Mouse (Mus musculus): ENCODE results near the gene Myod1.
A peak's percentile ranks its signal among the peaks of the same experiment; 100 is the strongest.

The Myod1 gene

GRCm38 (mm10) chr7:46391701-46392100 lies 15.4 kb downstream of the Myod1 start:
- DNase-seq (ENCODE audit: low read depth, low spot score): no peak

DNA sequence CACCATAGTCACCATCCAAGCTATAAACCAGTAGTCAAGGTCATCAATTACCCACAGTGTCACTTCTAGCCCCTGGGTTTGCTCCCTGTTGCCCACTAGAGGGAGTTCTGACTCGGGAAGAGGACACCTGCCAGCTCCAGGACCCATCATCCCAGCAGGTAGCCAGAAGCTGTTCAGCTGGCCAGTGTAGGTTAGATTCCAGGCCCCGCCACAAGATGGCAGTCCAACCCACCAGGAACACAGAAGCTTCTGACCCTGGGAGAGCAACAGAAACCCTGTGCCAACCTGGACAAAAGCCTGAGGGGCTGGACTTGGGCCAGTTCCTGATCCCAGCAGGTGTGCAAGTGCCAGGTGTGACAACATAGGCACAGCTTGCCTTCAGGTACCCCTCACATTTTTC lies 16.8 kb downstream of the Myod1 start:
- DNase-seq (ENCODE audit: low read depth, low spot score): peak; percentile 67

DNA sequence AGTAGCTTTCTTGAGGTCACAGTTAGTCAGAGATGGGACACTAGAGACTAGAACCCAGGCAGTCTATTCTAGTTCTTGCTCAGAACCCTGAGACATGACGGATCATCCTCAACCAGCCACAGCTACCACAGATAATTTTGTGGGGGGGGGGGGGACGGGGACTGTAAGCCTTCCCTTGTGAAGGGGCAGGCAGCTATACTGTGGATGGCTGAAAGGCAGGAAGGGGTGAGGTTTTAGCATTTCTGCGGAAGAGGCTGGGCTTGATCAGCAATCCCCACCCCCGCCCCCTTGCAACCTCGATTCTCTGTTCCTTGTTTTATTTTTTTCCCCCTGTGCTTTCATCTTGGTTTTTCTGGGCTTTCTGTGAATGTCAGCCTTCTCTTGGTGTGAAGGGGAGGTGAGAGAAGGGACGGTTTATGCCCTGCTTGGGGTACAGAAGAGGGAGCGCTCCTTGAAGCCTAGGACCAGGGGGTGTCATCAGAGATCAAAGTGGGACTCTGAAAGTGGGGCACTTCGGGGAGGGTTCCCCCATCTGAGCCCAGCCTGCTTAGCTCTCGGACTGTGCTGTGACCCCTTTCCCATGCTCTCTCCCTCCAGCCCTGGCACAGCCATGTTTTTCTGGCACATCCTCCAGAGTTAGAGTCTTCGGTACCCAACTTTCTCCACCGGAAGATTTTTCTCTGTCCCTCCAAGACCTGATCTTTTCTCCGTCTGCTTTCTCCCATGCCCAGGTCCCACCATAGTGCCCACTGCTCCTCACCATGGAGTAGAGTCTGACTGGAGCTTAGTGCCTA lies 17.6 kb downstream of the Myod1 start:
- DNase-seq (ENCODE audit: low read depth, low spot score): no peak

- DNase-seq (ENCODE audit: low read depth, low spot score): no peak
Measured at GRCm38 (mm10) chr7:46394933-46395332, 18.7 kb downstream of the Myod1 start.

- no peak for DNase-seq (ENCODE audit: low read depth, low spot score)
Measured at GRCm38 (mm10) chr7:46395571-46395970, 19.3 kb downstream of the Myod1 start.

DNA sequence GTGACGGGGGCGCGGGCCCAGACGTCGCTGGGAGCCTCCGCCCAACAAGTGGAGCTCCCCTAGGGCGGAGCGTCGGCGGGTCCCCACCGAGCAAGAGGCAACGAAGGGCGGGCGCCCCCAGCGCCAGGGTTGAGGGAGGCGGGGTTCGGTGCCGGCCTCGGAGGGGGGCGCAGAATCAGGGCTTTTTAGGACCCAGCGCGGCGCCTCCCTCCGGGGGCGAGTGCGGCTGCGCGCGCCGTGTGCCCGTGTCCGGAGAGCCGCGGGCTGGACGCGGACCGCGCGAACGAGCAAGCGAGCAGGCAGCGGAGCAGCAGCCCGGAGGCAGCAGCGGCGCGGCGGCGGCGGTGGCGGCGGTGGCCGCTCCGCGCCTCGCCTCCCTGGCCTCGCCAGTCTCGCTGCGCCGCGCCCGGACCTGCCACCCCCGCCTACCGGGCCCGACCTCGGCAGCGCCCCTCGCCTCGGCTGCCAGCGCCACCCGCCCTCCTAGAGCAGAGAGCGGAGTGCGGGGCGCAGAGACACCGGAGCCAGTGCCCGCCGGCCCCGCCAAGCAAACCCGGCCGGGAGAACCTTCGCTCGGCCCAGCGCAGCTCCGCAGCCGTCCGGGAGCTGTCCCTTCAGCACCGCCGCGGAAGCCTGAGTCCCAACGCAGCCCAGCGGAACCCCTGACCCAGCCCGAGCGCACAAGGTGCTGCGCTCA lies 20.1 kb downstream of the Myod1 start, which contains the start of gene Kcnc1:
Gene Kcnc1, plus strand, starts transcription at position 267 of the 697 bp plus-strand sequence.
- no peak for DNase-seq (ENCODE audit: low read depth, low spot score)

- no peak for DNase-seq (ENCODE audit: low read depth, low spot score)
Measured at GRCm38 (mm10) chr7:46396928-46397731, 20.9 kb downstream of the Myod1 start.

GRCm38 (mm10) chr7:46397732-46398333 lies 21.6 kb downstream of the Myod1 start:
- no peak for DNase-seq (ENCODE audit: low read depth, low spot score)

DNA sequence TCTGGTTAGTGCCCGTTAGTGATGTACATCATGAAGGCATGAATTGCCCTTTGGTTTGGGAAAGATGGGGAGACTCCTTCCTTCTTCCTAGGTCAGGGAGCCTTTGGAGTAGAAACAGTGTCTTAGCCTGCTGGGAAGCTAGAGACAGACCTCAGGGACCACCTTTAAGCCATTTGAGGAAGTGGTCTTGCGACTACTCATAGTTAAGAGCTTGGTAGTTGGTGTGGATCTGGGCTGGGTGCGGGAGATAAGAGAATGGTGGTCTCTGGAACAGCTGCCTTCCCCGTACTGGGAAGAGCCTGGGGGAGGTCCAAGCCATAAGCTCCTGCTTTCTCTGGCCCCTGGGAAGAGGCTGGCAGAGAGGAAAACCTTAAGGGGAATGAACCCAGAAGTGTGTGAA lies 22.3 kb downstream of the Myod1 start:
- DNase-seq (ENCODE audit: low read depth, low spot score): no peak

DNA sequence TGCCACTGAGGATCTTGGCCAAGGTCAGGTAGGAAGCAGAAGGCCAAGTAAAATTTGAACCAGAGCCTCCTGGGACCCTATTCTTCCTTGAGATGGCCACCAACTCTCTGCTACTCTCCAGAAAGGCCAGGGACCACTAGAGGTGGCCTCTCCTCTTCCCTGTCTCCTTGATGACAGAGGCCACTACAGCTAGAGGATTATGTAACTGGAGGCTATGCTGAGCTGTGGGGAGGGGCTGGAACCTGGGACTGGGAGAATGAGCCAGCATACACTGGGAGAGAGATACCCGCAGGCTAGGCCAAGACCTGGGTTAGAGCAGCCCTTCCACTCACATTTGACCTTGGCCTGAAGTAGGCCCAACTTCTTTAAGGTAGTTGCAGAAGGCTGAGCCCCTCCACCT lies 23.4 kb downstream of the Myod1 start:
- no peak for DNase-seq (ENCODE audit: low read depth, low spot score)

DNA sequence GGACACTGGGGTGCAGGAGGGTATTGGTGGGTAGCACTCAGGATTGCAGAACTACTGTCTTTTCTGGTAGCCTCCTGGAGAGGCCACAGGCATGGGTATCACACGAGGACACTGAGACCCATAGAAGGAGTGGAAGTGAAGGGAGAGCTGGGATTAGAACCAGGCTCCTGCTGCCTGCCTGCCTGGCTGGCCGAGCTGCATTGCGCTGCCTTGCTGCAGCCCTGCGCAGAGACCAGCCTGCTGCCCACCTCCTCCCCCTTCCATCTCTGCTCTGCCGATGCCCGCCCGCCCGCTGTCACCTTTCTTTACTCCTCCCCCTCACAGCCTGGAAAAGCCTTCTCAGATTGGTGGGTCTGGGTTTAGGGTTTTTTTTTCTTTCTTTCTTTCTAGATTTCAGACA lies 24.1 kb downstream of the Myod1 start:
- no peak for DNase-seq (ENCODE audit: low read depth, low spot score)

GRCm38 (mm10) chr7:46401371-46402180 lies 25.3 kb downstream of the Myod1 start:
- no peak for DNase-seq (ENCODE audit: low read depth, low spot score)

DNA sequence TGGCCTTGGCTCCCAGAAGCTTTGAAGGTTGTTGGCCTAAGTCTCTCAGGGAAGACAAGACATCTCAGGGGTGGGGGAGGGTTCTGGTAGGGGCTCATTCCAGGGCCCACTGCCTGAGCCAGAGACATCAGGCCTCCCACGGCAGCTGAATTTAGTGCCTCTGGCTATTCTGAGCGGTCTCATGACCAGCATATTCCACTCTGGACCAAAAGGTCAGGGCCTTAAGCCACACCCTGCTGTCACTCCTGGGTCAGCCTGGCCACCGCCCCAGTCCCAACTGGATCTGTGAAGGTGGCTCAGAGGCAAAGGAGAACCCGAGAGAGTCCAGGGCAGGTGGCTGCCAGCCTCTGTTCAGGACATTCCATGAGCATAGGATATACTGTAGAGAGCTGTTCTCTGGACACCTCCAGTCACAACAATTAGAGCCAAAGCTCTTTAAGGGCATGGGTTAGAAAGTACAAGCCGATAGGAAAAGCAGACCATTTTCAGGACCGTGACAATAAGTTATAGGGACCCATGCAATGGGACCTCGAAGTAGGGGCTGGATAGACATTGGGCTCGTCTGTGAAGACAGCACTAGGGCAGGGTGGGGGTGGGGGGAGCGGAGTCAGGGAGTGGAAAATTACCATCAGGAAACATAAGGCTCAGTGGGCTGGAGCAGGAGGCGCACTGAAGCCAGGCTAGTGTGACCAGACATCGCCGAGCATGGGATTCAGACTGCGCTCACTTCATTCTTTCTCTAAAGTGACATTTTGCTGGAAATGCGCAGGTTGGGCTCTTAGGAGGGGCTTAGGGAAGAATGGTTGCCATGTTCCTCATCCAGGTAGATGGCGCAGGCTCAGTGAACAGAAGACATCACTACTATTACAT lies 27.6 kb downstream of the Myod1 start:
- no peak for DNase-seq (ENCODE audit: low read depth, low spot score)

GRCm38 (mm10) chr7:46404756-46405155 lies 28.5 kb downstream of the Myod1 start:
- DNase-seq (ENCODE audit: low read depth, low spot score): no peak

GRCm38 (mm10) chr7:46408606-46409005 lies 32.3 kb downstream of the Myod1 start:
- DNase-seq (ENCODE audit: low read depth, low spot score): no peak

DNA sequence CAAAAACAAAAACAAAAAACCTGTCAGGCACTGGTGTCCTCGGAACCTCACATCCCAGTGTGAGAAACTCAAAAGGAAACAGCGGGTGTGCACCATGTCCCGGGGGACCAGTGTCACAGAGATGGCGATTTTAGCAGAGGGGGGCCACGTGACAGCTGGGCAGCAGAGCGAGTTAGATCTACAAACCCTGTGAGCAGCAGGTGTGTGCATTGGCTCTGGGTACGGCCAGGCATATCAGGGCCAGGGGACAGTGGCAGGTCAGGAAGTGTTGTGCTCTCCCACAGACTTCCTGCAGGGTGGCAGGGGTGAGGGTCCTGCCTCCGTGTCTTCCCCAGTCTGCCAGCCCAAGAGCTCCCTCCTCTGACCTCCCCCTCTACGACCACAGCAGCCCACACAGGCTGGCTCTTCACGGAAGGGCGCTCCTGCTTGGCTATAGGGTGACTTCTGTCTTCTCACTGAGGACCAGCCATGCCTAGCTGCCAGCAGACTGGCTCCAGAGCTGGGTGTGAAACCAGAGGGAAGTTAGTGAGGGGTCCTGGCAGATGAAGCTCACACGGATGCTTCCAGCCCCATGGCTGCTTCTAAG lies 33.0 kb downstream of the Myod1 start:
- no peak for DNase-seq (ENCODE audit: low read depth, low spot score)

GRCm38 (mm10) chr7:46410727-46411126 lies 34.5 kb downstream of the Myod1 start:
- no peak for DNase-seq (ENCODE audit: low read depth, low spot score)

- no peak for DNase-seq (ENCODE audit: low read depth, low spot score)
Measured at GRCm38 (mm10) chr7:46412823-46413222, 36.5 kb downstream of the Myod1 start.

- DNase-seq (ENCODE audit: low read depth, low spot score): no peak
Measured at GRCm38 (mm10) chr7:46413959-46414725, 37.9 kb downstream of the Myod1 start.

All from 3T3-L1 (cell line).